Mouse (Mus musculus): ENCODE measurements around the gene Gm45785.

DNA sequence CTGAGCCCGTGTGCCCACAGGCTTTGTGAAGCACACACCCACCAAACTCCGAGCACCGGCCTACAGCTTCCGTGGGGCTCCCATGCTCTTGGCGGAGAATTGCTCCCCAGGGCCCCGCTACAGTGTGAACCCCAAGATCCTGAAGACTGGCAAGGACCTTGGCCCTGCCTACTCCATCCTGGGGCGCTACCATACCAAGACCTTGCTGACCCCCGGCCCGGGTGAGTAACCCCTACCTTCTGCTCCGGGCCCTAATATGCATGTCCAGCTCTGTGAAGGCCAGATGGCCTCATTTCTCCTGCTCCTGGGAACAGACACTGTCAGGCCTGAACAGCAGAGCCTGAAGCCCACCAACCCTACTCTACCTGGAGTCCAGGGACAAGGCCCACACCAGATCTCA is 7.5 kb downstream of the Gm45785 start:
- TF ChIP-seq HCFC1 (IDR thresholded peaks at IDR 0.05; ENCODE audit: borderline replicate concordance, insufficient read depth, low read length) (no peak), MAFK (IDR thresholded peaks at IDR 0.05; ENCODE audit: insufficient read depth, low read depth, low read length) (no peak), ZC3H11A (IDR thresholded peaks at IDR 0.05; ENCODE audit: borderline replicate concordance, low read depth, low read length) (no peak), ZNF384 (IDR thresholded peaks at IDR 0.05; ENCODE audit: low read depth, low read length) (no peak), CHD2 (IDR thresholded peaks at IDR 0.05; ENCODE audit: low read depth, low read length) (no peak)

Data from ES-E14 (cell line).